Mouse (Mus musculus) kidney, postnatal 10 days (tissue): ENCODE data around the gene Cabp4.
"Not testable (repeated sequence)": the region's sequence is repeated elsewhere in the genome, so short reads cannot be mapped to it uniquely, and the experiment has no call there.

Source experiments
- DNase-seq: peaks from one replicate; pipeline ENCODE4 v3.0.0; 2021; ENCODE audit warnings: mixed read lengths

Cabp4 gene

DNA sequence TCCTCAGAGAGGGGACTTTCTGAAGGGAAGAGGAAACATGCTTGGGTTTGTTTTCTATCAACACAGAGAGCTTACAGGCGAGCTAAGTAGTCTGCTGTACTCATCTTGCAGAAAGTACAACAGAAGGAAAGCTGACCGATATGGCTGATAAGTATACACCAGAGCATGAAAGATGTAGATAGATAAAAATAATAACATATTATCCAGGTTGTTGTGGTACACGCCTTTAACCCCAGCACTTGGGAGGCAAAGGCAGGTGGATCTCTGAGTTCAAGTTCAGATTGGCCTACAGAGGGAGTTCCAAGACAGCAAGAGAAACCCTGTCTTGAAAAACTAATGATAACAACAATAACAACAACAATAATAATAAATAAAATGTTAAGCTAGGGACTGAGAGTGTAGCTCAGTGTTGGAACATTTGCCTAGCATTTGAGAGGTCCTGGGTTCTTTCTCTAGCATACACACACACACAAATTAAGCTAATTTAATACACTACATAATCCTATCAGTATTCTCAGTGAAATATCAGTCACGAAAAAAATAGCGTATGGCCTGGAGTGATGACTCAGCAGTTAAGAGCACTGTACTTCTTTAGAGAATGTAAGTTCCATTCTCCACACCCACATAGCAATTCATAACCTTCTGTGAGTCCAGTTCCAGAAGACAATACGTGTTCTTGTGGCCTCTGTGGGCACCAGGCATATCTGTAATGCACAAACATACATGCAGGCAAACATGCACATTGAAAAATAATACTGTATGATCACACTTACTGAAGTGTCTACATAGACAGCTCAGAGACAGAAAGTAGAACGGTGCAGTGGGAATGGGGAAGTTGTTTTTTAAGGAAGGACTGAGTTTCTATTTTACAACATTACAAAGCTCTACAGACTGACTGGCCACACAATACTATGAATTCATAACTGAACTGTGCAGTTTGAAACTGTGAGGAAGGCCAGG lies 21.1 kb downstream of the Cabp4 start:
- DNase-seq, result no peak

DNA sequence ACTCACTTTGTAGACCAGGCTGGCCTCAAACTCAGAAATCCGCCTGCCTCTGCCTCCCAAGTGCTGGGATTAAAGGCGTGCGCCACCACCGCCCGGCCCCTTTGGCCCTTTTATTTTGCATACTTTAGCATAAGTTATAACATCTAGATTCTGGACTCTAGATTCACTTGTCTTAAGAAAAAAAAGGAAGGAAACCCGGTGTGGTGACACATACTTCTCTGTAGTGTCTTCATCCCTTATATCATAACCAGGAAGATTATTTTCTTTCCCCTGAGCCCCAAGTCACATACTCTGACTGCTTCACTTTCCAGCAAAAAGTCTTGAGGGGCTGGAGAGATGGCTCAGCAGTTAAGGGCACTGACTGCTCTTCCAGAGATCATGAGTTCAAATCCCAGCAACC lies 21.9 kb downstream of the Cabp4 start:
- DNase-seq, result not testable (repeated sequence)

DNA sequence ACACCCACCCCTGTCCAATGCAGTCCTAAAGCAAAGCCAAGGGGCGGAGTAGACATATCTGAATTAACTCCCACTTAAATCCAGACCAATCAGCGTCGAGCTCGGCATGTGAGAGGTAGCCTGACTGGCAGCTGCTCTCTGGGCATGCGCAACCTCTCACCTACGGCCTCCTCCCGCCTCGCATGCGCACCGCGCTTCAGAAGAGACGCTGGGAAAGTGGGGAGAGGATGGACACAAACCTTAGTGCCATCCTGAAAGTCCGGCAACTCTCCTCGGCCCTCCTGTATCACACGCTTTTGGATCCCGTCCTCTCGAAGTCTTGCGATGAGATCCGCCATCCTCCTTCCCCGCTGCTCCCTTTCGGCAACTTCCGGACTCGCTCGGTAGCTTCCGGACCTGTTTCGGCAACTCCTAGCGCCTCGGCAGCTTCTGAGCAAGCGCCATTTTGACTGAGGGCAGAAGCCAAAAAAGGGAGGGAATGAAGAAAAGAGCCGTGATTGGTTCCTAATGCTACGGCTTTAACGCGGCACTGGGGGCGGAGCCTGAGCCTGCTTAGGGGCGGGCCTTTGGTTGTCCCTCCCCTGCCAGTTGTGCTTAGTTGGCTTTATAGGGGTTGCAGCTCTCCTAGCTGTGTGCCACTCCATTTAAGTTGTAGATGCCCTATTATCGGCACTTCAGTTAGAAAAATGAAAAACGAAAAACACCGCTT lies 22.6 kb downstream of the Cabp4 start:
- DNase-seq, result peak; percentile 99

DNA sequence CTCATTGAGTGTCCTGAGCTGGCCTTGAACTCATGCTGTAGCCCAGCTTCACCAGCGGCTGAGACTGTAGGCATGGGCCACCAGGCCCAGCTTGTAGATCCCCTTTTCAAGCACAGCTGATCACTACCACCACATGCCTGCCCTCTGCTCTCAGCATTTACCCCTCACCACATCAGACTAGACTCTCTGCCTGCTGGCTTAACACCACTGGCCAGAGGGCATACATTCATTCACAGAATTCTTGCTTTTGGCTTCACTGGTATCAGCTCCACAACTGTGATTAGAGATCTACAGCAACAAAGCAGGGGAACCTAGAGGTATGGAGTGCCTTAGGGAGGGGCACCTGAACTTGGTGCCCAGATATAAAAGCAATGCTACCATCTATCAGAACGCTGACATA lies 23.3 kb downstream of the Cabp4 start:
- no peak for DNase-seq

DNA sequence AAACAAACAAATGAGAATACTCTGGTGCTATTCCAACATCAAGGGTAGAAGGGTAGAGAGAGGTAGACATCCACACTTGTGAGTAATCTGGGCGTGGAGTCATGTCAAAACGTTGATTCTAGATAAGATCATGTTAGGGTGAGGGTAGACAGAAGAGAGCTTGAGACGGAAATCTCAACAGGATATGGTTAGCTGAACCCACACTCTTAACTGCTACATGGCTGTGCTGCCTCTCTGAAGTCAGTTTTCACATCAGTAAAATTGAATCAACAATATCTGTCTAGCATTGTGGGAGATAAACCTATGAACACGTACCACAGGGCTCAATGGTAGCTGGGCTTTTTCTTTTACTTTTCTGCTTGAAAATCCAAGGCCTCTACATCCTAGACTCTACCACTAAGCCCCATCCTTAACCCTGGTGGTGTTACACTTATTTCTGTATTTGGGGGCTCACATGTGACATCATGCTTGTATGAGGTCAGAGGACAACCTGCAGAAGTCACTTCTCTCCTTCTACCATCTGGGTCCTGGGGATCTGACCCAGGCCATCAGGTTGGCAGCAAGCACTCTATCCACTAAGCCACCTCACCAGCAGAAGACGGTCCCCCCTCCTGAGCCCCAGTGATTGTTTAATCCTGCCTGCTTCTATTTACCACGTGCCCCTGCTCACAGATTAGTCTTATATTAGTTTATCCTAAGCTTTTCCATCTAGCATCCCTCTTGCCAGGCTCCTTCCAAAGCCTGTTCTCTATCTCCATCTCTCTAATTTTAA lies 23.9 kb downstream of the Cabp4 start:
- no peak for DNase-seq

DNA sequence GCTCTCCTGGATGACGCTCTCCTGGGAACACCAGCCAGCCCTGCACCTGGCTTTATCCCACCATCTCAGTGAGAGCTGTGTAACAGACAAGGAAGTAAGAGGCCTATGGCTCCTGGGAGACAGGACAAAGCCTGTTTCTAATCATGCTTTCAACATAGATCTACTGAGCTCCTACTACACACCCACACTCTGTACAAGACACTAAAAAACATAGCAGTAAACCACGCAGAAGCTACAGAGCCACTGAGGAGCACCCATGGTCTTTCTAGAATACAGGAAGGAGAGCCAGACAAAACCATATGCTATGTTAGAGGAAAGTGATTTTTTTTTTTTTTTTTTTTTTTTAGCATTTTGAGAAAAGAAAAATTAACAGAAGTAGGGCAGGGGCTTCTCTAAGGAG lies 25.5 kb downstream of the Cabp4 start:
- no peak for DNase-seq

DNA sequence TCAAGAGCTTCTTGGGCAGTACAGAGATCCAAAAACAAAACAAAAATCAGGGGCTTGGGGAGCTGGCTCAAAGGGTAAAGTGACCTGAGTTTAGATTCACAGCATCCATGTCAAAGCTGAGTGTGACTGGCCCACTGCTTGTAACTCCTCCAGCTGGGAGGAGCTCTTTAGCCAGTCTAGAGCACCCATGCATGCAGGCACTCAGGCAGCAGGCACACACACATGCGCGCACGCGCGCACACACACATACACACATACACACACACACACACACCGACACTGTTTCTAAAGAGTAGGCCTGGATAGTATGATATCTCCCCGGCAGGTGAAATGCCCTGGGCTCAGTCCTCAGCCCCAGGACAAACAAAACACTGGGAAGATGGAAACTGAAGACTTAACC lies 26.8 kb downstream of the Cabp4 start:
- DNase-seq, result no peak

DNA sequence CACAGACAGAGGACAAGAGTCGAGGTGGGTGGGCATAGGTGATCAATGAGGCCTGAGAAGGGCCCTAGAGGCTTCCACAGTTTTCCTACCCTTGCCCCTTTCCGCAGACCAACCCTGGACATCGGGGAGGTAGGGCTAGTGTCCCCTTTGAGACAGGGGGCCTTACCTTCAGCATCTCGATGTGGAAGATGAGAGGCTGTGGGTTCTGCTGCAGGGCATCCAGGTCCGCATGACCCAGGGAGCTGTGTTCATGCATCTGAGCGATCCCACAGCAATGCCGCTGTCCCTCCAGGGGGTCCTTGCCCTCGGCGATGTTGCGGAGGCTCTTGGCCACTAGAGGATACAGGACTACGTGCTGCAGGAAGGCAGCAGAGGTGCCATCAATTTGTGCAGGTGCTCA lies 28.0 kb downstream of the Cabp4 start:
- DNase-seq, result no peak

DNA sequence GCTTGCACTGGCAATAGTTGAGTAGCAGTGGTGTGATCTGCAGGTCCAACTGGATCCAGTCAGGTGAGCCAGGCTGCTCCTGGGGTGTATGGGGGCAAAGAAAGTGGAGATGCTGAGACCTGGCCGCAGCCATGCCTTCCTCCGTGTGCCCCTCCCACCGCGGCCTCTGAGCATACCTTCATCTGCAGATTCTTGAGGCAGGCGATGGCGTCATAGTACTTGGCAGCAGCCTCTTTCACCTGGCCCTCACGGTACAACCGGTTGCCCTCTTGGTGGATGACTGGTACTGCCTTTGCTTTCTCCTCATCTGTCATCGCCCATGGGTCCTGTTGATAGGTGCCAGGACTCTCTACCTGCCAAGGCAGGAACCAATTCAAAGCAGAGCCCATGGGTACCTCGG lies 28.7 kb downstream of the Cabp4 start:
- no peak for DNase-seq

DNA sequence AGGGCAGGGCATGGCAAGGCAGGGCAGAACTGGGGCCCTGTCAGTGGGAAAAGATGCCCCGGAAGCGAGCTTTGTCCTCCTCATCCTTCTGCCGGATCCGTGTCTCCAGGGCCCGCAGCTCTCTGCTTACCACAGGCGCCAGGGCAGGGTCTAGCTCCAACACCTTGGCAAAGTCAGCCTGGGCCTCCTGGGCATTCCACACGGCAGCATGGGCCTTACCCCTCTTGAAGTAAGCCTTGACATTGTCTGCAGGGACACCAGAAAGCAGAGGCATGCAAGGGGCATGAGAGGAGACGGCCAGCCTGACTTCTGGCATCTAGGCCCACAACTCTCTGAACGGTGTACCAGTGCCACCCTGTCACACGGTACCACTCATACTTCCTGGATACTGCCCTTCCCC lies 29.3 kb downstream of the Cabp4 start:
- DNase-seq, result peak; percentile 13

DNA sequence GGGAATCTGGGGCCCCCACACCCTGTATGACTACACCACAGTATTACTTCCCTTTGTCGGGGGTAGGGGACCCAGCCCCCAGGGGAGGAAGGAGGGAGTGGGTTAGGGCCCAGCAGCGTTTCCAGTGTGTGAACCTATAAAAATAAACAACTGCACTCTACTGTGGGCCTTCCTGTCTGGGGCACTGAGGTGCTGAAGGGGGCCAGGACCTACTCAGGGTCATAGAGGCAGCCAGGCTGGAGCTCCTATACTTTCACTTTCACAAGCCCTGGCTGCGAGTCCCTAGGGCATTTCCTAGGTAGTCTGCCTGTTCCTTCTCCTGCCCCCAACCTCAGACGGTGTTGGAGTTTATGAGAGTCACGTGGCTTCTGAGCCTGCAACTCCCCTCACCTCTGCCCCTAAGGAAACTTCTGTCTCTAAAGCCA lies 30.0 kb downstream of the Cabp4 start:
- peak; percentile 53 for DNase-seq

DNA sequence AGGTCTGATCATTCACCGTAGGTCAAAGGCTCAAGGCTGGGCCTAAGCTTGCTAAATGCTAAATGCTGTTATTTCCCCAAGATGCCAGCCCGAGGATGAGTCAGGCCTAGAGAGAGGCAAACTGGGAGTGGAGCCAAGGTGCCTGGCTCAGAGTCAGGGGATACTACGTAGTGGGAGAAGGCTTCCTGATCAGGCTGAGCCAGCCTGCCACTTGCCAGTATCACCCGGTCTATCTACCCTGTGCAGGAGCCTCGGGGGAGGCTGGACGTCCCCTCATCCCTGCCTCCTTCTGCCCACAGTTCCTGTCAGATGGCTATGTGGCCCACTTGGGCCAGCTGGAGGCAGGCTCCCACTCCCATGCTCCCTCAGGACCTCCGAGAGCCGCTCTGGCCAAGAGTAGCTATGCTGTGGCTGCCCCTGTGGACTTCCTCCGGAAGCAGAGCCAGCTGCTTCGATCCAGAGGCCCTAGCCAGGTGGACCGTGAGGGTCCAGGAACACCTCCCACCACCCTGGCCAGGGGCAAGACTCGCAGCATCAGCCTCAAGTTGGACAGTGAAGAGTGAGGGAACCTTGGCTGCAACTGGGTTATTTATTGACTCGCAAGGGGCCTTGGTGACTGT lies 30.5 kb downstream of the Cabp4 start:
- peak; percentile 85 for DNase-seq

DNA sequence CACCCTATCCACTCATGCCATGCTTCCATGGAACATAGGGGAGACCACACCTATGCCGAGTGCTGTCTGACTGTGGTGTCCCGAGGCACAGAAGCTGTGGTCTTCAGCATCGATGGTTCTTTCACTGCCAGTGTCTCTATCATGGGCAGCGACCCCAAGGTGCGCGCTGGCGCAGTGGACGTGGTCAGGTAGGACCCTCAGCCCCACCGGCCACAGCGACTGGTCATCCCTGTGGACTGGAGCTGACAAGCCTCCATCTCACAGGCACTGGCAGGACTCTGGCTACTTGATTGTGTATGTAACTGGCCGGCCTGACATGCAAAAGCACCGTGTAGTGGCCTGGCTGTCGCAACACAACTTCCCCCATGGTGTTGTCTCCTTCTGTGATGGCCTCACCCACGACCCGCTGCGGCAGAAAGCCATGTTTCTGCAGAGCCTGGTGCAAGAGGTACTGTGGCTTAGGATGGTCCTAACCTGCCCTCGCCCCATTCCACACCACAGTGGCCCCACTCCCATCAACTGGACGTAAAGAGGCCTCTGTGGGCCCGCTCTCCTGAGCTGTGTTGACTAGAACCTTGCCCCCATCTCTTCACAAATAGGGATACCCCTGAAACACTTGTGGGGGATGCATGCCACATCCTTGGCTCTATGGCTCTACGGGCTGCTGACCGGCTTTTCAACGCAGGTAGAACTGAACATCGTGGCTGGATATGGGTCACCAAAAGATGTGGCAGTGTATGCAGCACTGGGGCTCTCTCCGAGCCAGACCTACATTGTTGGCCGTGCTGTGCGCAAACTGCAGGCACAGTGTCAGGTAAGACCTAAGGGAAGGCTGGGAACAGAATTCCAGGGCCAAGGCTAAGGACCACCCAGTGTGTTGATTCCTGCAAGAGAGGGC lies 31.5 kb downstream of the Cabp4 start:
- DNase-seq, result peak; percentile 18

DNA sequence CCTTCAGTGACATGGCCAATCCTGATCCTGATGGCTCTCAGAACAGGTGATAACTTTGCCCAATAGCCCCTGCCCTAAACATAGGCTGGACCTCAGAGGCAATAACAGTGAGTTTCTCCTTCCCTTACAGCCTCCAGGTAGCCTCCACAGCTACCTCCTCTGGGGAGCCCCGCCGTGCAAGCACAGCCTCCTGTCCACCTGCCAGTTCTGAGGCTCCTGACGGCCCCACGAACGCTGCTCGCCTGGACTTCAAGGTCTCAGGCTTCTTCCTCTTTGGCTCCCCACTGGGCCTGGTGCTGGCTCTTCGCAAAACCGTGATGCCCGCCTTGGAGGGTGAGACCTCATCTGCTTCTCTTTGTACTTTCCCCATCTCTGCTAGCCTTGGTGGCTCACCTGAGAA lies 35.3 kb downstream of the Cabp4 start:
- no peak for DNase-seq

DNA sequence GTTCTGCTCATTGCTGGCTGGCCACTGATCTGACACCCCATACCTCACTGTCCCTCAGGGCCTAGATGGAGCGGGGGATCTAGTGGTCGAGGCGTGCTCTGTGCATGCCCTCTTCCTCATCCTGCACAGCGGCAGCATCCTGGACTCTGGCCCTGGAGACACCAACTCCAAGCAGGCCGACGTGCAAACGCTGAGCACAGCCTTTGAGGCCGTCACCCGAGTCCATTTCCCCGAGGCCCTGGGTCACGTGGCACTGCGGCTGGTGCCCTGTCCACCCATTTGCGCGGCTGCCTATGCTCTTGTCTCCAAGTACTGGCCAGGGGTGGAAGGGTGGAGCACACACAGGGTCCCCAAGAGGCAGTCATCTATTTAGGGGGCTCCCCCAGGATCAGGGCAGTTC lies 37.2 kb downstream of the Cabp4 start:
- no peak for DNase-seq

DNA sequence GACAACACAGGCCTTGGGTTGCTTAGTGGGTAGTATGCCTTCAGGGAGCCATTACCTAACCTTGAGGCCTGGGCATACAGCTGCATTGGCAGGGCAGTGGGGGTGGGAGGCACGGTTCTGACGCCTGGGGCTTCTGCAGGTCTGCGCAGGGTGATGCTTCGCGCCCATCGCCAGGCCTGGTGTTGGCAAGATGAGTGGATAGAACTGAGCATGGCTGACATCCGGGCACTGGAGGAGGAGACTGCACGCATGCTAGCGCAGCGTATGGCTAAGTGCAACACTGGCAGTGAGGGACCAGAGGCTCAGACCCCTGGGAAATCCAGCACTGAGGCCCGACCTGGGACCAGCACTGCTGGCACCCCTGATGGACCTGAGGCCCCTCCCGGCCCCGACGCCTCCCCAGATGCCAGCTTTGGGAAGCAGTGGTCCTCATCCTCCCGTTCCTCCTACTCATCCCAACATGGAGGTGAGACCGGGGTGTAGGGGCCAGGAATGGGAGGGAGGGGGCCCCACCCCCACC lies 39.1 kb downstream of the Cabp4 start:
- no peak for DNase-seq

DNA sequence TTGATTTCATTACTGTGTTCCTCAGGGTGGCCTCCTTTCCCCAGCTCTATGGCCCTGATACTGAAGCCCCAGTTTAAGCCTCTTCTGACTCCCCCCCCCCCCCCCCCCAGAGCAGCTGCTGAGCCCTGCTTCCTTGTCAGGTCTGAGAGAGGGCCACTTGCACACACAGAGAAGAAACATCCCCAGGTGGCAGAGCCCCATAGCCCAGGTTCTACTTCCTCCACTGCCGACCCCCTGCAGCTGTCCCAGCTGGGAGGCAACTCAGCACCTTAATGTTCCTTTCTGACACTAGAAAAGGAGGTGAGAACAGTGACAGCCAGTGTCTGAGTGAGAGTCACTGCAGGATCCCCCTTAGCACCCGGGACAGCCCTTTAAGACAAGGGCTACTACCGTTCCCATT lies 40.0 kb downstream of the Cabp4 start:
- DNase-seq, result no peak

DNA sequence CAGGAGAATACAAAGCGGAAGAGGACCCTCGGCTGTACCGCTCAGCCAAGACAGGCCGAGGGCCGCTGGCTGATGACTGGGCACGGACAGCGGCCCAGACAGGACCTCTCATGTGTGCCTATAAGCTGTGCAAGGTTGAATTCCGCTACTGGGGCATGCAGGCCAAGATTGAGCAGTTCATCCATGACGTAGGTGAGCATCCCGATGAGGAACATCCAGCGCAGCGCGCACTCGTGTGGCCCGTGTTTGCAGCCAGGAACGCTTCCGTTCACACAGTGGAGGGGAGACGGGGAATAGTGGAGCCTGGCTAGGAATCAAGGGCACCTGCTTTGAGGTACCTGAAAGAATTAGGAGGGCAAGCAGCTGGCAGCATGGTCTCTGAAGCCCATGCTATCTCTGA lies 40.5 kb downstream of the Cabp4 start:
- DNase-seq, result no peak

DNA sequence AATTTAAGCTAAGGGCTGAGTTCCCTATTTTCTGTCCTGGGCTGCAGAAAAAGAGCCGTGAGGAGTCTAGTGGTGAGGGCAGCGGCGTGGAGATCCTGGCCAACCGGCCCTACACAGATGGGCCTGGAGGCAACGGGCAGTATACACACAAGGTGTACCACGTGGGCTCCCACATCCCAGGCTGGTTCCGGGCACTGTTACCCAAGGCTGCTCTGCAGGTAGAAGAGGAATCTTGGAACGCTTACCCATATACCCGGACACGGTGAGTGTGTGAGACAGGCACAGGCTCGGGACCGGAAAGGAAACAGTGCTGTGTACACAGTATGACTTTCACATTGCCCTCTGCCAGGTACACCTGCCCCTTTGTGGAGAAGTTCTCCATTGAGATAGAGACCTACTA lies 41.2 kb downstream of the Cabp4 start:
- no peak for DNase-seq

DNA sequence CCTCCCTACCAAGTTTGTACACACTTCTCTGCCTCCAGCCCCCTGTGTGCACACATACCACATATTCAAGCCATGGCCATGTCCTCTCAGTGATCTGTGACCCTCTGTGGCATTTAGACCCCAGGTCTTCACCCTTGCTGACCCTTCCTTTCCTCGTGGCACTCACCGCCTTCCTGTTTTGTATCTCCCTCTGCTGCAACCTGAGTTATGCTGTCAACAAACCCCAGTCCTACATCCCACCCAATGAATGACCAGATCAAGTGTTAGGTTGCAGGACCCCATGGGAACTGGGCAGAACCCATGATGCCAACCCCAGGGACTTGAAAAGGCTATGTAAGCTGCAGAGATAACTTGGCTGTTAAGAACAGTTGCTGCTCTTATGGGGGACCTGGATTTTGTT lies 41.8 kb downstream of the Cabp4 start:
- no peak for DNase-seq

DNA sequence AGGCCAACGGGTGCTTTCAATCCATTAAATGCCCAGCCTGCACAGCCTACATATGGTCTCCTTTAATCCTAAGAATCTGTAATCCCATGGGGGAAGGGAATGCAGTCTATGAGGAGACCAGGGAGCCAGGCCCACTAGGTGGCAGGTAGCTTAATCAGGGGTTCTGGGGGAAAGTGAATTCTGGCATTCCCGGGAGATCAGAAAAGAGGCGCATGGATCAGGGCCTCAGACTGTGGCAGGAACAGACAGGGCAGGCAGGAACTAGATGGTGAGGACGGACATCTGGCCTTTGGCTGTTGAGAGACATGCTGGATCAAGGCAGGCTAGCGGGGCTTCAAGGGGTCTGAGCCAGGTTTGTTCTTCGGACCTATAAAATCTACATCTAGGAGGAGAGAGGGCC lies 42.4 kb downstream of the Cabp4 start:
- DNase-seq, result no peak
